Mouse (Mus musculus) ES-E14 (cell line): ENCODE data around the gene Usp48.

Experiments
- CHD2 ChIP-seq: IDR thresholded peaks from 2 replicates; pipeline ENCODE4 v1.6.1; 2014; ENCODE audit warnings: mild to moderate bottlenecking, low read depth, low read length, inconsistent platforms
- HCFC1 ChIP-seq: IDR thresholded peaks from 2 replicates; pipeline ENCODE4 v1.6.1; 2012; ENCODE audit warnings: low read length, inconsistent platforms, borderline replicate concordance; ENCODE audit not compliant: insufficient read depth
- MAFK ChIP-seq: IDR thresholded peaks from 2 replicates; pipeline ENCODE4 v1.6.1; 2014; ENCODE audit warnings: mild to moderate bottlenecking, low read depth, low read length, inconsistent platforms; ENCODE audit not compliant: insufficient read depth
- ZNF384 ChIP-seq: IDR thresholded peaks from 2 replicates; pipeline ENCODE4 v1.6.1; 2012; ENCODE audit warnings: low read depth, low read length, inconsistent platforms

DNA sequence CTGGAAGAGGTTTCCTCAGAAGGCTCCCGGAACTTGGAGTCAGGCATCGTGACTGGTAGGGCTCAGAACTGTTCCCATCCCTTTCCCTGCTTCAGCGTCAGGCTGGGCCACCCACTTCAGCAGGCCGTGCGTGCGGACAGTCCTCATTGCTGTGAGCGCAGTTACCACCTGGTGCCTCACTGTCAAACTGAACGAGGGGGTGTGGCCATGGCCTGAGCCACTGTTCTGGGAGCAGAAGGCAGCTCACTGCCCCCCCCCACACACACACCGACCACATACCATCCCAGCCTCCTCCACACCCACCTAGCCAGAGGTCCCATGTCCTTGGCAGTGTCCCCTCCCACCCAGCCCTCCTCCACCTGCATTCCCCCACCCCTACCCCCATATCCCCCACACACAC lies 23.7 kb upstream of the Usp48 start:
- TF ChIP-seq CHD2: no peak
- TF ChIP-seq HCFC1: no peak
- TF ChIP-seq MAFK: no peak
- no peak for TF ChIP-seq ZNF384
